Mouse (Mus musculus): Measurements from ENCODE around the gene Sprr2i. TPM values are rescaled to one million over a fixed set of nuclear protein-coding genes. Genes with fewer than 3 reads are reported as not detected.

The Sprr2i gene
- total RNA-seq (2023) = not detected

DNA sequence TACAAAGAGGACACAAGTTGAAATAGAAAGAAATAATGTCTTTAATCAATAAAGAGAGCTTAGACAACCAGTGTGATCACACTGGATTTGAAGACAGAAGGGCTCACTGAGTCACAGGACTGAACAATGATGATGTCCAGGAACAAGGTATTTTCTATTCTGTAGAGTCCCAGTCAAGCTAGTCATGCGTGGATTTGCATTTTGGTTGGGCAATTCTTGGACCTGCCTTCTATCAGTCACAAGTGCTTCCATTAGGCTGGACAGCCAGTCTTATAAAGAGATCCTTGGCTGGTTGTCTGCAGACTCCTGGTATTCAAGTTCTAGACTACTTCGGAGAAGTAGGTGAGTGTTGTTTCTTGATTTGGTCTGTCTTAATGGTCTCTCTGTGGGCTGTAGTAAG lies at the start of gene Sprr2i:
Gene Sprr2i, plus strand, starts transcription at position 301 of the 400 bp plus-strand sequence.

GRCm38 (mm10) chr3:92364887-92365286 lies 42.9 kb upstream of the Sprr2i start, which contains the start of gene Sprr2f:
TSS of gene Sprr2f (plus strand) at chr3:92365187.

DNA sequence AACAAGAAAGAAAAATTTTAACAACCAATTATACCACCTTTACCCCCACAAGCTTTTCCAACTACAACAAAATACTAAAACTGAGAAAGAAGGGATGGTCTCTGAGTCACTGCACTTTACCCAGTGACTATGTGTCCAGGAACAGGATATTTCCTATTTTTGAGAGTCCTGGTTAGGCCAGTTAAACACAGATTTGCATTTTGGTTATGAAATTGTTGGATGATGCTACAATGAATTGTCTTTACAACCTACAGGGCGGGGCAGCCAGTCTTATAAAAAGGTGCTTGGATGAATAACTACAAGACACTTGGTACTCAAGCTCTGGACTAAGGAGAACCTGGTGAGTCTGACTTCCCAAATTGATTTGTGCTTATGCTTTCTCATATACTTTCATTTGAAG lies 22.4 kb upstream of the Sprr2i start, which contains the start of gene Sprr2h:
Gene Sprr2h, plus strand, starts transcription at position 301 of the 400 bp plus-strand sequence.

GRCm38 (mm10) chr3:92417782-92418181 lies 10.0 kb downstream of the Sprr2i start, which contains the start of gene Sprr2j-ps:
TSS of gene Sprr2j-ps (plus strand) at chr3:92418082.

DNA sequence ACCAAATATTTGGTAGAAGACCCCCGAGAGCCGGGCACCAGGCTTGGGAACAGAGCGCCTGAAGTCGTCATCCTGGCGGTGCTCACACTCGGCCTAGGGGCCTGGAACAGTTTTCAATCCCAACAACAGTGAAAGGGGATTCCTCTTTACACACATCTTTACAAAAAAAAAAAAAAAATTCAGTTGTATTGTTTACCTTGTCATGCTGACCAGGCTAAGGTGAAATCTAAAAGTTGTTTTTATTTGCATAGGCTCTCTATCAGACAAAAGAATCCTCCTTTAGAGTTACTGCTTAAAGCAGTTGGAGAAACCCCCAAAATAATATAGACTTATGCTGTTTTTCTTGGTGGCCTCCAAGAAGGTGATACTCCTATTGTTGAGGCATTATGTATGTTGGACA lies 21.5 kb downstream of the Sprr2i start, which contains the start of gene Gm9774:
Gene Gm9774, minus strand, starts transcription at position 101 of the 400 bp plus-strand sequence.

DNA sequence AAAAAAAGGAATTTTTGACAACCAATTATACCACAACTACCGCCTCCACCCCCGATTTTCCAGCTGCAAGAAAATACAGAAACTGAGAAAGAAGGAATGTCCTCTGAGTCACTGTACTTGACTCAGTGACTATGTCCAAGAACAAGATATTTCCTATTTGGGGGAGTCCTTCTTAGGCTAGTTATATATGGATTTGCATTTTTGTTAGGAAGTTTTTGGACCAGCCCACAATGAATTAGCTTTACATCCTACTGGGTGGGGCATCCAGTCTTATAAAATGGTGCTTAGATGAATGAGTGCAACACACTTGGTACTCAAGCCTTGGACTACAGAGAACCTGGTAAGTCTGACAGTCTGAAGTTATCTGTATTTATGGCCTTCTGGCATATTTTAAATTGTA lies 24.5 kb downstream of the Sprr2i start, which contains the start of gene Sprr2k:
Gene Sprr2k, plus strand, starts transcription at position 301 of the 400 bp plus-strand sequence.

DNA sequence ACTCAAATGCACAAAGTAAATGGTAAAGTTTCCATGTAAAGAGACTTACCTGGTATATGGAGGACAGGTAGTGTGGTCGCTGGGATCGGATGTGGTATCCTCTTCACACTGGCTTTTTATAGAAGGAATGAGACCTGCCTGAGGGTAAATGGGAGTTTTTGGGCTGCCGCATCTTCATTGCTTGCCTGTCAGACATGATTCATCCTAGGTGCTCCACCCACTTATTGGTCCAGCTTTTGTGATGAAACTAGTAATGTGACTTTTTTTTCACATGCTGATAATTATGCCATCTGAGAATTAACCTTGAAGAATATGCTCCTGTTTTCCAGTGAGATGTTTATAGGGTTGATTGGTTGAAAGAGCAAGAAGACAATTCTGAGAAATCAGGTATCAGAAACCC lies 30.9 kb downstream of the Sprr2i start, which contains the start of gene Sprr1b:
Gene Sprr1b, minus strand, starts transcription at position 101 of the 400 bp plus-strand sequence.

DNA sequence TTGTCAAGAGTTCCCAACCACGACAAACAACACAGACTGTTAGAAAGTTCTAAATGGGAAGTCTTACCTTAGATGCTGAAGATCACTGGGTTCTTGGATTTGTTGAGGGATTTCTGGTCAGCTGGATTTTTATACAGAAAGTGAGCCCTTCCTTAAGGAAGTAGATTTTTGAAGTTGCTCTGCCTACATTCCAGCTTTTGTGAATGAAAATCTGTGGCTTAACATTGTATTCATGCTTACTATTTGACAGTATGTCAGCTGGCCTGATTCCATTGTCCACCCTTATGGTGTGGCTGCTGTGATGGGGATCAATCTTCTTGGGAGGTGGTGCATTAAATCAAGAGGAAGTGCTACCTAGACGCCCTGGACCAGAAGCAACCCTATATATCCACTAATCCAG lies 50.8 kb downstream of the Sprr2i start, which contains the start of gene Sprr3:
Gene Sprr3, minus strand, starts transcription at position 101 of the 400 bp plus-strand sequence.

Other genes starting within 250 kb of the Sprr2i start
- gene Sprr2a1, start 192.2 kb upstream of the Sprr2i start, total RNA-seq (2023) = not detected
- not detected for gene Sprr2a2, start 192.1 kb upstream of the Sprr2i start, total RNA-seq (2023)
- not detected for gene Sprr2a3, start 122.6 kb upstream of the Sprr2i start, total RNA-seq (2023)
- gene Sprr2b, start 91.4 kb upstream of the Sprr2i start, total RNA-seq (2023) = not detected
- gene Sprr2d, start 68.9 kb upstream of the Sprr2i start, total RNA-seq (2023) = not detected
- gene Sprr2e, start 55.8 kb upstream of the Sprr2i start, total RNA-seq (2023) = not detected
- gene Sprr2f, start 42.8 kb upstream of the Sprr2i start, total RNA-seq (2023) = not detected
- not detected for gene Sprr2h, start 22.3 kb upstream of the Sprr2i start, total RNA-seq (2023)
- gene Sprr2j-ps, start 10.1 kb downstream of the Sprr2i start, total RNA-seq (2023) = not detected
- gene Gm9774, start 21.4 kb downstream of the Sprr2i start, total RNA-seq (2023) = 1 to 10 TPM in 1 of 2 experiments, under 1 TPM in 1; 0.53 to 1.4 TPM
- gene Sprr2k, start 24.6 kb downstream of the Sprr2i start, total RNA-seq (2023) = not detected
- not detected for gene Sprr1b, start 30.8 kb downstream of the Sprr2i start, total RNA-seq (2023)
- not detected for gene Sprr3, start 50.7 kb downstream of the Sprr2i start, total RNA-seq (2023)
- gene Sprr1a, start 77.9 kb downstream of the Sprr2i start, total RNA-seq (2023) = not detected
- not detected for gene Sprr4, start 92.5 kb downstream of the Sprr2i start, total RNA-seq (2023)
- gene 2310046K23Rik, start 126.5 kb downstream of the Sprr2i start, total RNA-seq (2023) = not detected
- not detected for gene Ivl, start 165.7 kb downstream of the Sprr2i start, total RNA-seq (2023)
- not detected for gene Smcp, start 181.0 kb downstream of the Sprr2i start, total RNA-seq (2023)
- gene 2210017I01Rik, start 199.5 kb downstream of the Sprr2i start, total RNA-seq (2023) = not detected
- gene Lce6a, start 213.7 kb downstream of the Sprr2i start, total RNA-seq (2023) = not detected
- gene Lce1a1, start 240.3 kb downstream of the Sprr2i start, total RNA-seq (2023) = not detected
- gene Lce1b, start 248.9 kb downstream of the Sprr2i start, total RNA-seq (2023) = not detected

All from neutrophil, adult 83 days (primary cell).